Comparison of ENCODE assay signal across 29 mouse cellular contexts in the genomic region with DNA sequence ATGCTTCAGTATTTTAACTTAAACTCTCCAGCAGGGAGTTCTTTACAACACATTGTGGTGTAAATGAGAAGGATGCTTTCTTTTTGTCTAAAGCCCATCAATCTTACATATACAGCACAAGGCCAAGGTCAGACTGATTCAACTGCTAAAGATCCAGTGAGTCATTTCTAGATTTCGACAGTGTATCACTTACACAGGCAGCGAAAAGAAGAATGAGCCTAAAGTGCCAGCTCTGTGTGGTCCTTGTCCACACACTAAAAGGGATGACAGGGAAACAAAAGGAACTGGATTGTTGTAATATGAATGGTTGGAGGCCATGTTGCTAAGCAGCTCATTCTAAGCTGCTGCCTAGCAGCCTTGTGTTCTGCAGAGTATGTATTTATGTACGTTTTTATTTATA. TPM values are rescaled to one million over a fixed set of nuclear protein-coding genes. Genes with fewer than 3 reads are reported as not detected.
DNase-seq lines count a peak whose midpoint lies in the region; ATAC-seq and TF ChIP-seq lines count a peak whose summit lies in the region.
"Had no signal": no experiment of that assay in that cellular context is flagged by ENCODE, and none has a peak within 500 bp of the region (broad histone marks: within the 10 kb centered on the region; RNA-seq: fewer than 3 reads in every experiment).

No protein-coding gene starts in this region.

- H3K4me3 ChIP-seq in midbrain, embryonic 11.5 days (ENCODE audit: low read depth, low read length): no peak overlapping the region
- no peak overlapping the region for H3K4me3 ChIP-seq in midbrain, embryonic 13.5 days (replicated peaks)
- H3K4me3 ChIP-seq in hindbrain, postnatal 0 days (ENCODE audit: low read length): no peak overlapping the region
- no peak overlapping the region for H3K4me3 ChIP-seq in kidney, embryonic 14.5 days (ENCODE audit: low read length)
- H3K4me3 ChIP-seq: embryonic facial prominence, embryonic 10.5 days; heart, embryonic 10.5 days; limb, embryonic 12.5 days; liver, embryonic 13.5 days; neural tube, embryonic 12.5 days had no signal

- H3K27me3 ChIP-seq in midbrain, embryonic 11.5 days (ENCODE audit: control insufficient read depth, insufficient read depth, low read length): no peaks in the 10 kb centered on the region
- H3K27me3 ChIP-seq in midbrain, embryonic 13.5 days: no peaks in the 10 kb centered on the region
- H3K27me3 ChIP-seq in hindbrain, postnatal 0 days (ENCODE audit: insufficient read depth, low read length): no peaks in the 10 kb centered on the region
- H3K27me3 ChIP-seq in kidney, embryonic 14.5 days (ENCODE audit: control insufficient read depth, insufficient read depth, low read length): no peaks in the 10 kb centered on the region
- H3K27me3 ChIP-seq: limb, embryonic 12.5 days; liver, embryonic 13.5 days; neural tube, embryonic 12.5 days had no signal

- no peak overlapping the region for H3K4me2 ChIP-seq in midbrain, embryonic 11.5 days
- H3K4me2 ChIP-seq in midbrain, embryonic 13.5 days (replicated peaks): no peak overlapping the region
- H3K4me2 ChIP-seq in hindbrain, postnatal 0 days (ENCODE audit: low read depth, low read length): no peak overlapping the region
- H3K4me2 ChIP-seq in kidney, embryonic 14.5 days (replicated peaks; ENCODE audit: low read depth, low read length): no peak overlapping the region
- H3K4me2 ChIP-seq: limb, embryonic 12.5 days; liver, embryonic 13.5 days; lung, embryonic 14.5 days; neural tube, embryonic 12.5 days had no signal

- H3K9me3 ChIP-seq in midbrain, embryonic 11.5 days (ENCODE audit: control insufficient read depth, low read length): no peaks in the 10 kb centered on the region
- no peaks in the 10 kb centered on the region for H3K9me3 ChIP-seq in midbrain, embryonic 13.5 days
- no peaks in the 10 kb centered on the region for H3K9me3 ChIP-seq in hindbrain, postnatal 0 days (ENCODE audit: low read length)
- H3K9me3 ChIP-seq in kidney, embryonic 14.5 days (ENCODE audit: control insufficient read depth, low read length): no peaks in the 10 kb centered on the region
- H3K9me3 ChIP-seq: embryonic facial prominence, embryonic 10.5 days; heart, embryonic 10.5 days; limb, embryonic 12.5 days; liver, embryonic 13.5 days; neural tube, embryonic 12.5 days had no signal

- peak; percentile 21 to 63 for DNase-seq in adrenal gland, adult (ENCODE audit: inconsistent age in 2 of 2, low spot score in 1 of 2)
- no peak for DNase-seq in adrenal gland, postnatal 25 days
- DNase-seq in midbrain, embryonic 11.5 days (ENCODE audit: low spot score, missing footprints): no peak
- peak; percentile 59 for DNase-seq in ZHBTc4 (ENCODE audit: low read depth, low spot score)
- DNase-seq in hindbrain, postnatal 0 days (ENCODE audit: low spot score): no peak
- DNase-seq: cerebellum, postnatal 14 days; heart, postnatal 10 days; kidney, adult 11 months; liver, embryonic 13.5 days; lung, embryonic 14.5 days; midbrain, embryonic 14.5 days; right cerebral cortex, adult 18-20 months; thymus, postnatal 14 days had no signal

- H3K4me1 ChIP-seq in midbrain, embryonic 11.5 days (ENCODE audit: control insufficient read depth, insufficient read depth, low read length): no peaks in the 10 kb centered on the region
- H3K4me1 ChIP-seq in midbrain, embryonic 13.5 days (replicated peaks): no peaks in the 10 kb centered on the region
- H3K4me1 ChIP-seq in hindbrain, postnatal 0 days (ENCODE audit: insufficient read depth, low read length): no peaks in the 10 kb centered on the region
- H3K4me1 ChIP-seq in kidney, embryonic 14.5 days (ENCODE audit: control insufficient read depth, insufficient read depth, low read length): no peaks in the 10 kb centered on the region
- H3K4me1 ChIP-seq: embryonic facial prominence, embryonic 10.5 days; heart, embryonic 10.5 days; limb, embryonic 12.5 days; liver, embryonic 13.5 days; neural tube, embryonic 12.5 days had no signal

- WGBS in midbrain, embryonic 11.5 days: 62% methylated on average over 3 of the region's 3 CpGs
- WGBS in midbrain, embryonic 13.5 days: 53% methylated on average over 3 of the region's 3 CpGs
- 46% methylated on average over 3 of the region's 3 CpGs for WGBS in hindbrain, postnatal 0 days
- 67% methylated on average over 3 of the region's 3 CpGs for WGBS in kidney, embryonic 14.5 days

- no peak overlapping the region for H3K27ac ChIP-seq in midbrain, embryonic 11.5 days (ENCODE audit: low read depth, low read length)
- no peak overlapping the region for H3K27ac ChIP-seq in midbrain, embryonic 13.5 days
- H3K27ac ChIP-seq in hindbrain, postnatal 0 days: no peak overlapping the region
- H3K27ac ChIP-seq in kidney, embryonic 14.5 days (ENCODE audit: low read depth, low read length): no peak overlapping the region
- H3K27ac ChIP-seq: embryonic facial prominence, embryonic 10.5 days; heart, embryonic 10.5 days; kidney, postnatal 0 days; limb, embryonic 12.5 days; liver, embryonic 13.5 days; macrophage; neural tube, embryonic 12.5 days had no signal

- H3K36me3 ChIP-seq in midbrain, embryonic 11.5 days (ENCODE audit: control insufficient read depth, insufficient read depth, low read length): no peaks in the 10 kb centered on the region
- no peaks in the 10 kb centered on the region for H3K36me3 ChIP-seq in midbrain, embryonic 13.5 days
- no peaks in the 10 kb centered on the region for H3K36me3 ChIP-seq in hindbrain, postnatal 0 days (ENCODE audit: insufficient read depth, low read length)
- H3K36me3 ChIP-seq in kidney, embryonic 14.5 days (ENCODE audit: control insufficient read depth, insufficient read depth, low read length): no peaks in the 10 kb centered on the region
- H3K36me3 ChIP-seq: embryonic facial prominence, embryonic 10.5 days; heart, embryonic 10.5 days; limb, embryonic 12.5 days; liver, embryonic 13.5 days; neural tube, embryonic 12.5 days had no signal

- no peak overlapping the region for H3K9ac ChIP-seq in midbrain, embryonic 11.5 days (ENCODE audit: low read length)
- H3K9ac ChIP-seq in midbrain, embryonic 13.5 days (replicated peaks): no peak overlapping the region
- H3K9ac ChIP-seq in hindbrain, postnatal 0 days (replicated peaks; ENCODE audit: low read length): no peak overlapping the region
- no peak overlapping the region for H3K9ac ChIP-seq in kidney, embryonic 14.5 days (ENCODE audit: low read depth, low read length)
- H3K9ac ChIP-seq: limb, embryonic 12.5 days; liver, embryonic 13.5 days; lung, embryonic 14.5 days; neural tube, embryonic 12.5 days had no signal

- TF ChIP-seq CTCF in hindbrain, postnatal 0 days (IDR thresholded peaks at IDR 0.05; ENCODE audit: low read depth): no peak

- peak; percentile 66 for ATAC-seq in midbrain, embryonic 11.5 days (ENCODE audit: low FRiP score)
- no peak for ATAC-seq in midbrain, embryonic 13.5 days
- ATAC-seq in hindbrain, postnatal 0 days: 0 out of 2 replicates have a peak, but pooled peaks have one; percentile 21
- no peak for ATAC-seq in kidney, embryonic 14.5 days (ENCODE audit: low FRiP score, low TSS enrichment)
- no peak for ATAC-seq in monocyte, adult 5-6 weeks (replicated peaks; ENCODE audit: insufficient number of reproducible peaks, low FRiP score, low TSS enrichment, poor library complexity, severe bottlenecking)
- ATAC-seq: CD4-positive, CD25-positive, alpha-beta regulatory T cell, adult 4 months had no signal

RNA-seq across cellular contexts. Expression of gene 6030498E09Rik, which starts 41.5 kb away (rescaled TPM):
- total RNA-seq in adrenal gland, postnatal 25 days (2021): not detected in 2 replicates
- polyA plus RNA-seq in midbrain, embryonic 11.5 days (2014; fragmentation: Nextera tagmentation; extraction: Ambion mirVana): not detected in 2 replicates
- 0.22 TPM in 1 of 2 replicates, not detected in the other for polyA plus RNA-seq in midbrain, embryonic 13.5 days (2015; fragmentation: Nextera tagmentation; extraction: Ambion mirVana)
- total RNA-seq in hindbrain, postnatal 0 days (2014; rRNA removed): 0.10 TPM in 1 of 2 replicates, not detected in the other
- polyA plus RNA-seq in hindbrain, postnatal 0 days (2015; fragmentation: Nextera tagmentation; extraction: Ambion mirVana): 0.25 TPM in 1 of 2 replicates, not detected in the other
- not detected in 2 replicates for polyA plus RNA-seq in kidney, embryonic 14.5 days (2014; fragmentation: Nextera tagmentation; extraction: Ambion mirVana)
- total RNA-seq in monocyte, adult 5-6 weeks (2017): not detected in 3 replicates
- total RNA-seq: gastrocnemius, adult 18-20 months; heart, postnatal 10 days; layer of hippocampus, postnatal 14 days; left cerebral cortex, postnatal 10 days; MEL had no signal
- polyA plus RNA-seq: CD4-positive, CD25-positive, alpha-beta regulatory T cell, adult 4 months; embryonic facial prominence, embryonic 10.5 days; forebrain, embryonic 11.5 days; gonadal fat pad, adult 2 months; kidney, postnatal 0 days; limb, embryonic 12.5 days; liver, embryonic 13.5 days; lung, embryonic 14.5 days; macrophage; midbrain, embryonic 14.5 days; neural tube, embryonic 12.5 days had no signal

Comparison
In these comparisons a context has a peak if more than half of its experiments do, and no peak if none do; other contexts are left out.
1. DNase-seq: peak in adrenal gland, adult (2 of 2) and ZHBTc4 (single experiment); none in adrenal gland, postnatal 25 days (single experiment), midbrain, embryonic 11.5 days (single experiment) and hindbrain, postnatal 0 days (single experiment).
2. ATAC-seq: peak in midbrain, embryonic 11.5 days (single experiment) and hindbrain, postnatal 0 days (single experiment); none in midbrain, embryonic 13.5 days (single experiment), kidney, embryonic 14.5 days (single experiment) and monocyte, adult 5-6 weeks (single experiment).